Mouse (Mus musculus) gastrocnemius, postnatal 10 days (tissue): Measurements from ENCODE around the gene Itpk1. TPM values are rescaled to one million over a fixed set of nuclear protein-coding genes. Genes with fewer than 3 reads are reported as not detected.
A peak's percentile ranks its signal among the peaks of the same experiment; 100 is the strongest.

Source experiments
- DNase-seq: peaks from one replicate; pipeline ENCODE4 v3.0.0; 2021; ENCODE audit warnings: mixed read lengths
- total RNA-seq, 2 experiments: library from RNA; stranded (reverse); gene quantifications; 2 replicates each; pipeline ENCODE4 v1.2.3; 2021

Itpk1 gene
- total RNA-seq, 2 experiments from 2014 or later, result 5.6 to 6.0 TPM

DNA sequence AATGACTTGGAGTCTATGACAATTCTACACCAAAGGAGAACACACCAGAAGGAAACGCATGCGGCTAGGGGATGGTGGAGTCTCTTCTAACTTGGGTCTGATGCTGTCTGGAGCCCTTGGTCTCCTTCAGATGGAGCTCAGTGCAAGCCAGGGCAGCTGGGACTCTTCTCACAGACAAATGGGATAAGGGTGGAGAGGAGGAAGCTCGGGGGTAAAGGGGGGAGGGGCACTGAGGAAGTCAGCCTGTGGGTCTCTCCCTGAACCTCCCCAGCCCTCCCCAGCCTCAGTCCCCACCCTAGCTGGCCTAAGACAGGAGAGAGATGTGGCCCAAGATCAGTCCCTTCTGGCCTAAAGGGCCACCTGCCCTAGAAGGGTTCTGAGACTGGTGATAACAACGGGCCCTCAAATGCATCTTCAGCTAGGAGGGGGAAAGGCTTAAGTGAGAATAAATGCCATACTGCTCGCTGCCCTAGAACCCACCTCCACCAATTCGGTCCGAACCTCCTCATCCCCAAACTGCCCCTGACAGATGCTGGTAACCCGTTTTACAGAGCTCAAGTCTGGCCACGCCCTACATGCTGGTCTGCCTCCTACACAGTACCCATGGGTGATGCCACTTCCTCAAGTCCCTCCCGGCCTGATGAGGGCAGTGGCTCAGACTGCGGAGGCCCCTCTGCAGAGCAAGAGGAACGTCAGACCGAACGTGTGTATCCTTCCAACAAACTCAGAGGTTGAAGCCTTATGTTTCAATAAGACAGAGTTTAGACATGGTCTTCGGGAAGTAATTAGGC lies 14.8 kb downstream of the Itpk1 start:
- DNase-seq, result no peak

DNA sequence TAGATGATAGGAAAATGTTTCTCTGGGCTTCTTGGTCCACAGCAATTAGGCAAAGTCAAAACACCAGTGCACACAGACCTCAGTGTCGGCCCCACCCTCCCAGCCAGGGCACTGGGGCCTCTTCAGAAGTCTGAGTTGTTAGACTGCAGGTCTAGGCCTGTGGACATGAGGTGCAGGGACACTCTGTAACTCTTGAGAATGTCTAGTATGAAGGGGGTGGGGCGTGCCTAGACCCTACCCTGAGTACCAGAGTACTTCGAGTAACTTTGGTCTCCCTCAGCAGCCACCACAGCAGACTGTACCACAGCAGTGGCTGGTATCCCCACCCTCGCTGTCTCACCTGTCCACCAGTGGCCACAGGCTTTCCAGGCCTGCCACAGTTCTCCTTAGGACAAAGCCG lies 18.4 kb downstream of the Itpk1 start:
- no peak for DNase-seq

DNA sequence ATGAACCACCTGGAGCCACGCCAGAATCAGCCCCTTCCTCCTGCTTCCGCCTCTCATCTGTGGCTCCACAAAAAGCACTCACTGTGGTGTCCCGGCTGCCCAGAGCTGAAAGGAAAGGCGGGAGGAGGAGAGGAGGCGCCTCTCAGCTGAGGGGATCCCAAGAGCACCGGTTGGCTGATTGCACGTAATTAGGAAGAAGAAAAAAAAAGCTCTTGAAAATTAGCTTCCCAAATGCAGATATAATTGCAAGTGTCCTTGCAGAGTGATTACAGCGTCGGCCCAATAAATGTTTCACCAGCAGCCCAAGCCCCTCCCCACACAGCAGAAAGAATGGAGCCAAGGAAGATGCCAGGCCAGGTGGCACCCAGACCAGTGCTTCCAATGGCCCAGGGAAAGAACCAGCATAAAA lies 19.2 kb downstream of the Itpk1 start:
- no peak for DNase-seq

DNA sequence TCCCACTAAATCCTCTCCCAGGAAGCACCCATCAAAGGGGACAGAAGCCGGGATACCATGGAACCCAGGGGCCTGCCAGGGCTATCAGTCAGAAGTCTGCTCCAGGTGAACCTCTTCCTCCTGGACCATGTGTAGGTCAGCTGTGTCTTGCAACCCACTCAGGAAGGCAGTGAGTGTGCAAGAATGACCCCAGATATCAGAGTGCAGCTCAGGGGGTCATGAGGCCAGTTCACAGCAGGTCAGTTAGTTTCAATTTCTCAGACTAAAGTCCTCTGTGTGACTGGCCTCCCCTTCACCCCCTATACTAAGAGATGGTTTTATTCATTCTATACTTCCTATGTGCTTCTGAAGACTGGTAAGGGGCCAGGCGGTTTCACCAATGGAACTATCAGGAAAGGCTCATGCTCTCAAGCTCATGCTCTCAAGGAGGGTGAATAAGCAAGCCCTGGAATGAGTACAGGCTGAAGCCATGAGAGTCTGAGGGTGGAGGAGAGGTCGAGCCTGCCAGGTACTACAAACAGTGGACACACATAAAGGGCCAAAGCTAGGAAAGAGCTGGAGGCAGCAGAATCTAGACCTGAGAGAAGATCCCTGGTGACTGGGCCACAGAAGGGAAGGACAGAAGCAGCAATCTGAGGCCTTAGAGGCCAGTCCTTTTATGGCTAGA lies 19.9 kb downstream of the Itpk1 start:
- no peak for DNase-seq

DNA sequence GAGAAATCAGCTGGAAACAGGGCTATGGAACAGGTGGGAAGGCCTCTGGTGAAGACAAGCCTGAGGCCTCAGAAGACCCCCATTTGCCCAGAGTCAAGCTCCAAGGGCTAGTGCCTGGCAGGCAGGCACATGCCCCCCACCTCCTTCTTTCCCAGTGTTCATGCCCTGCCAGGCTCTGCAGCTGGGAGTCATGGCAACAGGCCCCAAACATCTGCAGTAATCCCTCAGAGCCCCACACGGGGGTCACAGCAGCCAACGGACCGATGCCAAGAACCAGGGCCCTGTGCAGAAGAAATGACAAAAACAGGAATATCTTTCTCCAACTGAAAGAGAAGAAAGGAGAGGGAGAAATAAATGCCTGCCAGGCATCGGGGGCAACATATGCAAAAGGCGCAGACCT lies 20.8 kb downstream of the Itpk1 start:
- DNase-seq, result no peak

DNA sequence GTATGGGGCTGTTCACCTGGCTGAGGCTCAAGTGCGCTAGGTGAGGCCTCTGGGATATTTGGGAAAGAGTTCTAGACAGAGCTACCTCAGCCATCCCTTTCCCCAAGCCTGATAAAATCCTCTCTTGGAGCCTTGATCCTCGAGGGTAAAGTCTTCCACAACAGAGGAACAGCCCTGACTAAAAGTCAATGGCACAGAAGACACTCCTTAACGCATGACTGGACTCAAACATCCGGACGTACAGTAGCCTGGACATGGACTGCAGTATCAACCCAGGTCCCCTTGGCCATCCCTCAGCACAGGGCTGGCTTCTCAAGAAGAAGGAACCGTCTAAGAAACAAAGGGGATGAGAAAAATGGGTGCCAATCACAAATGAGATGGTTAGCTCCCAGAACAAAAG lies 21.3 kb downstream of the Itpk1 start:
- no peak for DNase-seq

DNA sequence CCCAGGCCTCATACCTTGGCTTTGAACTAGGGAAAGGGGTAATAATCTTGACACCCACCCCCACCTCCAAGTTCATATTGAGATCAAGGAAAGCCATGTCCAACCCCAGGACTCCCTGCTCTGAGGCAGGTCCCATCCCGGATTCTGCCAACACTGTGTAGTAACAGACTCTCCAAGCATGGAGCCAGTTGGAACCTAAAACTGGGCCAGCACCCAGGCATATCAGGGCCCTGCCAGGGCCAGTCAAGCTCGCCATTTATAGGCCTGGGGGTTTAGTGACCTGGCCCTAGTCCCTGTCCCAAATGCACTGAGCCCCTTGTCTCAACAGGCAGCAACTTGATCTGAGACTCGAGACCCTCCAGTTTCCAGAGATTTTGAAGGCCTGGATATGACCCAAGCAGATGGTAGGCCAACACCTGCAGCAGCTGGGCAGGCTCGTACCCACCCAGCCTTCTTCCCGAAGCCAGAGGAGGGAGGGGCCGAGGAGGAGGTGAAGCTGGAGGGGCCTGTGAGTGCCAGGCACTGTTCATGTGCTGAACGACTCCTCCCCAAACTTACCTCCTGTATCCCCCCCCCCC lies 21.9 kb downstream of the Itpk1 start:
- DNase-seq, result peak; percentile 61

DNA sequence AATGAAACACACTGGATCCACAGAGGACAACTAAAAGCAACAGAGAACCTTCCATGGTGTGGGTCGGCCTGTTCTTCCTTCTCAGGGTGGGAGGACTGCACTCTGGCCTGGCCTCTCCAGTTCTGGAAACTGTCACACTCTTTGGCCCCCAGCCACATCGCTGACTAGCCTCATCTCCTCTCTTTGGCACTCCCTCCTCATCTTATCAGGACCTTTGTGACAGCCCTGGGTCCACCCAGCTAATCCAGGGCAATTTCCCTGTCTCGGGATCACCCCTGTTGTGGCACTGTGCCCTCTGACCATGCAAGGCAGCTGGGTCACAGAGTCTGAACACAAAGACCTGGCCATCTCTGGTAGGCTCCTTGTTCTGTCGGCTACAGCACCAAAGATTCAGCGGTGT lies 22.6 kb downstream of the Itpk1 start:
- DNase-seq, result no peak

DNA sequence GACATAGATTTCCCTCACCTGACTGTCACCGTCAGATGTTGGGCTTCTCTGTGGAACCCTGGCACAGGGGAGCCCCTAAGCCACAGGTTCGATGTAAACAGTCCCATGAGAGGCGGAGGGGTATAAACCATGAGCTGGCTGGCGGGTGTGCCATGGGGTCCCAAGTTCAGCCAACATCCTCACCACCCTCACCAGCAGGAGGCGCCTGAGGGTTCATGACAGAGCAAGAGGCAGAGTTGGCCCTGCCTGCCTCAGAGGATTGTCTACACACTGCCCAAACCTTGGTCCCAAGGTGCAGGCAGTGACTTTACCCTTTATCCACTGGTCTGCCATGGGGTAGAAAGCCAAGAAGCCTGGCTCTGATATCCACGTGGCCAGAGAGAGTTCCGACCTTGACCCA lies 23.1 kb downstream of the Itpk1 start:
- DNase-seq, result peak; percentile 42

DNA sequence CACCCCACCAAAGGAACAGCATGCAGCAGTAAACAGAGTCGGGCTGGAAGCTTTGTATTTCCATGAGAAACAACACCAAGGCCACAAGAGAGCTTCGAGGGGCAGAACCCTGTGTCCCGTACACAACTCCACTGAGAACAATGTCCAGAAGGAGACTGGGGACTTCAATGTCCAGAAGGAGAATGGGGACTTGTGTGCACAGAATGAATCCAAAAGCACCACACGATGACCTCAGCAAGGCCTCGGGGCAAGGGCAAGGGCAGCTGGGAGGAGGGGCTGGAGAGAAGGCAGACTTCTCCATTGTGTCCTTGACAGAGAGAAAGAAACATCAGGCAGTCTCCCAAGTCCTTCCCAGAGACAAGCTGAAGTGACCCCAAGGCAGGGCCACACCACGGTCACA lies 25.9 kb downstream of the Itpk1 start:
- no peak for DNase-seq

DNA sequence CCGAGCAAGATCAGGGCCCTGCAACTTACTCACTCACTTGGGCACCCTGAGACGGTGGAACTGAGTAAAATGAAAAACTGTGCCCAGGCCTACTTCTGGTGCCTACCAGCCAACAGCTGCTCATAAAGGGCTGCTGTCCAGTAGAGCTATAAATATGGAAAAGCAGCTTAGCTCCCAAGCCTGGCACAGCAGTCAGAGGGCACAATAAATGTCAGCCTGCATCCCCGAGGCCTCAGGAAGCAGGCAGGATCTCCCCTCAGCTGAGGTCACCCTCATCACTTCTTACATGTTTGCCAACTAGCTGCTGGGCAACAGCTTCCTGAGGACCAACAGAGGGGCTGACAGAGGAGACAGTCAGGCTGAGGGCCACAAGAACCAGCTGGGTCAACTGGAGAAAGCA lies 27.6 kb downstream of the Itpk1 start:
- no peak for DNase-seq

DNA sequence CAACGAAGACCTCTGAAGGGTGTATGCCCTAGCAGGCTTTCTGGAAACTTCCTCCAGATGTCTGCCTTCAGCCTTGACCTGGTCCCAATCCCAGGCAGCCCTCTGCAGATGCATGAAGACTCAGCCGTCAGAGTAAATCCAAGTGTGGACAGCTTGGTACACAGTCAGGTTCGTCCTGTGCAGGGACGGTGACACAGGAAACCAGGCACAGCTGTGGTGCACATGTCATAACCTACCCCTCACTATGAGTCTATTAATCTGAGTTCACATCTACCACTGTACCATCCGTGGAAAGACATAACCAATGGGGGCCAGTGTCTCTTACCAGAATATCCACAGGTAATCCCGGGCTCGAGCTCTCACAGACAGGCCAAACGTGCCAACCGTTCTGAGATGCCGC lies 30.2 kb downstream of the Itpk1 start:
- no peak for DNase-seq

DNA sequence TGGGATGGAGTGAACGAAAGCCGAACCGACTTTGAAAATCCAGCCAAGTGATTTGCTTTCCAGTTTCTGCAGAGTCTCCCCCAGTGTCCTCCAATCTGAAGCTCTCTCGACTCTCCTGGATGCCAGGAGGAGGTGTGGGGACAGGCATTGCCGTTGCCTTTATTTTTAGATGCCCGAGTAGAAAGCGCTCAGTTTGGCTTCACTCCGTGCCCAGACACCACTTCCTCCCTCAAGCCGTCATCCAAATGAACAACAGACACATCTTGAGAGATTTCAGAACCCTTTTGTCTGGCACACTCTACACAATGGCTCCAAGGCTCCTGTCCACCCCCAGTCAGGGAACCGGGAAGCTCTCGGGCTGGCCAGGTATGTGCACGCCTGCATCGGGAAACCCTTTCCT lies 30.6 kb downstream of the Itpk1 start:
- DNase-seq, result no peak

DNA sequence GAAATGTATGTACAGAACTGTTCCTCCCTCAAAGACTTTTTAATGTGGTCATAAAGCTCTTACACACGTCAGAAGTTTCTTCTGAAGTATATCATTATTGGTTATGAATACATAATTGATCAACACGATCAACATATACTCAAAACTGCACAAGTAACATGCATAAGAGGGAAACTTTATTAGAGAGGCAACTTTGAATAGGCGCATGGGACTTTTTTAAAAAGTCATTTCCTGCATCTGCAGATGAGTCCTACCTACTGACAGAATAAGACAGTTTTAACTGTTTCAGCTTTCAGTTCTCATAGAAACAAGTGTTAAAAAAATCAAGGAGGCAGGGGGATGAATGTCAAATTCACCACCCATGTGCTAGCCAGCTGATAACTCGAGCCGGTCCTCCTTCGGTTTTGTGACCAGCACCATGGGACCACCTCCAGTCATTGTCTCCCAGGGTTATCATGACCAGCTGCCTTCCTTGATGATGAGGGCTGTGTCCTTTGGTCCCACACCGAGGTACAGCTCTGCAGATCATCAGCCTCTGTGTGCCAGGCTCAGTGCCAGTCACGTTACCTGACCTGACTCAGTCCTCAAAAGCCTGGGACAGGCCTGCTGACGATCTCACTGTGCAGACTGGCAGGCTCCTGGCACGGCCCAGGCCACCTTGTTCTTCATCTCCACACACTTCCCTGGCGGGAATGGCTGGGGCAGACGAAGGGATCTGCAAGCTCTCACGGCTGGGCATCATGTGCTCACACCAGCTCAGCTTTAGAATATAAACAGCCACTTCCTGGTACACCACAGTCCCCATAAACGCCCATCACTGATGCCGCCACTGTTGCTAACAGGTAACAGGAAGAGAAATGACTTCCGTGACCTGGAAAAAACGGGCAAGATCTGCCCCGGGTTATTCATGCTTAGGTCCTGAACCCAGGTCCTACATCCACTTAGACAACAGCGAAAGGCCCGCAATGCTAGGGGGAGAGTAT lies 31.6 kb downstream of the Itpk1 start:
- DNase-seq, result no peak

DNA sequence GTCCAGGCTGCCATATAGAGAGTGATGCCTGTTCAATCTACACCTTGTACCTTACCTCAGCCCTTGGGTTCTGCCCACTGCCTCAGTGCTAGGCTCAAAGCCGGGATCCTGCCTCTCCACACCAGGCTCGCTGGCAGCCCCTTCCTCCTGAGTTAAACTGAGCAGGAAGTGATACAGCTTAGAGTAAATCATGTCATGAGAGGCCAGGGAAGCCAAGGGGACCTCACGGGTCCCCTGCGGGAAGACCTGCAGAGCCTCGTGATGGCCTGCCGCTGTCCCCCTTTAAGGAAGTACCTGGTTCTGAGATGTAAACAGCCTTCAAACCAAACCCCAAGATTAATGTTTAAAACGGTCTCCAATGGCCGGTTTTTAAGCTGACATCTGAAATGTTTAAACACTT lies 32.6 kb downstream of the Itpk1 start:
- no peak for DNase-seq

DNA sequence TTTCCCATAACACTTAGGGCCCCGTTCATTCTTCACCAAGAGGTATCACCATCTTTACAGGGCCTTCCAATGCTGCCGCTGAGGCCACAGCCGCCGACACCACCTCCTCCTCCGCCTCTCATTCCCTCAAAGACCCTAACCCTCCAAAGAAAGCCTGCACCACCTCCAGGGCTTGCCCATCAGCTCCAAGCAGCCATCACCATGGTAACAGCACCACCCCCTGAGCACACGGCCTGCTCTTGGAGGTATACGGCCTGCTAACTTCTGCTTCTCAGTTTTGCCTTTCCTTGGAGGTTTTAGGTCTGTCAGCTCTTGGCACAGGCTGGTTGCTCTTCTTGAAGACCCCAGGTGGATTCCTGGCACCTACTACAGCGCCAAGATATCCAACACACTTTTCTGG lies 33.9 kb downstream of the Itpk1 start:
- DNase-seq, result no peak

DNA sequence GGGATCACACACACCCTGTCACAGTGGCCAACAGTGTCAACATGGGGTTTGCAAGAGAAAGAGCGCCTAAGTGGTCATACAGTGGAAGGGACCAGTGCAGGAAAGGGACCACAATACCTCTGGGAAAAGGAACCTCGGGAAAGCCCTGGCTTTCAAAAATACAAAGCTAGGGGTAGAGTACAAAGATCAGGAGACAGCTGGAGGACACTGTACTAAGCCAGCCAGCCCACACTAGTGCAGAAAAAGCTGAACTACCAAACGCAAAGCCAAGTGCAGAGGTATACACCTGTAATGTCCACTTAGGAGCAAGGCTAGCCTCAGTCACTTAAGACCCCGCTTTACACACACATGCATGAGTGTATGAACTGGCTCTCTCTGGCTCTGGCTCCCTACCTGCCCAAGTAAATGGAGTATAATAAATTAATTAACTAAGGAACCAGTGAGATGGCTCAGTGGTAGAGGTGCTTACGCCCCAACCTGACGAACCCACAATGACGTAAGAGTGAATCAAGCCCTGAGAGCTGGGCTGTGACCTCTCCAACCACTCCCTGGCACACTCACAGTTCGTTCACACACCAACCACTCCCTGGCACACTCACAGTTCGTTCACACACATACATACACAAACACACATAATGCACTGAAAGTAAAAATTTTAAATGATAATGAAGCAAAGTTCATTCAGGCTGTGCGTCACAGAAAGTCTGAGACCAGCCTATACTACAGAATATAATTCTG lies 39.1 kb downstream of the Itpk1 start:
- DNase-seq, result no peak

DNA sequence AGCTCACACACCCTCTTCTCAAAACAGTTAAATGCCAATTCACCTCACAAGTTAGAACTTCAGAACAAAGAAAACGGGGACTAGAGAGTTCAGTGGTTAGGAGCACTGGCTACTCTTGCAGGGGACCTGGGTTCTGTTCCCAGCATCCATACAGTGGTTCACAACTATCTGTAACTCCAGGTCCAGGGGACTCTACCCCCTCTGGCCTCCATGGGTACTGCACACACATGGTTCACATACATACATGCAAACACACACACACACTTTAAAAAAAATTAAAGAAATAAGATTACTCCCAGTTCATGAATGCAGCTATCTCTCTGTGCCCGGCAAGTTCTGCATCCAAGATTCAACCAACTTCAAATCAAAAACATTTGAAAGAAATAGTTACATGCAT lies 40.7 kb downstream of the Itpk1 start:
- no peak for DNase-seq

DNA sequence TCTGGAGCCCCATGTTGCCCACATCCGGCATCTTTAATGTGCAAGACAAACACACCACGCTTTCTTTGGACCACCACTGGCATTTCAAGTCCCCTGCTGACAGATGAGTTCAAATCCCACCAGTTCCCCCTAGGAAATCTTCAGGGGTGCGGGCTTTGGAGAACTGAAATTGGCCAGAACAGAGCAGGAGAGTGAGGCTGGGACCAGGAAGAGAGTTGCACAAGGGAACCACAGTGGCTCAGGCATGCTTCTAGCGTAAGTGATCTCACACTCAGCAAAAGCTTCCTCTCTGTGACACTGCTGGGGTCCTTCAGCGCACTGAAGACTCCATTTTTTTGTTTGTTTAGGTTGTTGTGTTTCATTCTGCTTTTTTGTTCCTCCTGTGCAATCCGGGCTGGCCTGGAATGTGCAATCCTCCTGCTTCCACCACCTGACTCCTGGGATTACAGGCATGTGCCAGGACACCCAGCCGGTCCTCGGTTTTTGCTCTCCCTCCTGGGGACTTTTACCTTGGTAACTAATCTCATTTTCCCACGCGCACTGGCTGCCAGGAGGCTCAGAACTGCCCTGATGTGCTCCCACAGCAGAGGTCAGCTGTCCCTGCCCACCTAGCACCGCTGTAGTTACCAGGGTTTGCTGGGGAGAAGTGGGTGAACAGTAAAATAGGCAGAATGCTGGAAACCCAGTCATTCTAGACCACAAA lies 41.2 kb downstream of the Itpk1 start:
- DNase-seq, result no peak

DNA sequence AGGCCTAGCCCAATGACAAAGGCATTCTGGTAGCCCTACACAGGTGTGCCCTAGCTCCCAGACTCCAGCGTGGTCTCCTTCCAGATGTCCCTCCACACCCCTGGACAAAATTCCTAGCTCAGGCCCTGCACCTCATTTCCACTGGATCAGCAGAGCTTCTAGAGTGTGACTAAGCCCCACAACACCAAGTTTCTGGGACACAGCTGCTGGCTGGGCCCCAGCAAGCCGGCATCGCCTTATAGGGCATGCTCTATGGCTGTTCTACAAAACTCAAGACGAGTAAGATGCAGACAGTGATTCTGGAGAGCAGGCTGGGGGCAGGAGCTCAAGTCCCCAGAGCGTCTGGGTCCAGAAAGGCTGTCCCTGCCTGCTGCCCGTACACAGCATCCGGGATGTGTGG lies 43.0 kb downstream of the Itpk1 start:
- peak; percentile 32 for DNase-seq
